Mouse (Mus musculus) erythroblast, embryonic 14.5 days (primary cell): Measurements from ENCODE around the gene Fanca.

Experiments
- GATA1 ChIP-seq: IDR thresholded peaks from 2 replicates; pipeline ENCODE4 v1.6.1; 2012; ENCODE audit warnings: low read length, inconsistent platforms, mixed read lengths
- TAL1 ChIP-seq: IDR thresholded peaks from 3 replicates; pipeline ENCODE4 v1.6.1; 2012; ENCODE audit warnings: low read length, inconsistent platforms, mixed read lengths

- TF ChIP-seq TAL1 (no peak), GATA1 (no peak)
Measured at GRCm38 (mm10) chr8:123337475-123337874, 19.1 kb upstream of the Fanca start.
